Mouse (Mus musculus) stomach, embryonic 16.5 days (tissue): ENCODE results near the gene Fto. TPM values are rescaled to one million over a fixed set of nuclear protein-coding genes. Genes with fewer than 3 reads are reported as not detected.
A peak's percentile ranks its signal among the peaks of the same experiment; 100 is the strongest.

Experiments used
- ATAC-seq: fragments of 200-750 bp; cut with Nextera tagmentation; 2 replicates; pipeline ENCODE4 v1.8.0; 2017; ENCODE audit warnings: moderate number of reproducible peaks, moderate TSS enrichment; ENCODE audit not compliant: insufficient read depth, low FRiP score
- H3K27ac ChIP-seq: fragments of 300-500 bp; sonication (generic); 2 replicates; pipeline ENCODE4 v1.5.1; 2014; ENCODE audit warnings: low read length
- H3K27me3 ChIP-seq: fragments of 300-500 bp; sonication (generic); 2 replicates; pipeline ENCODE4 v1.6.1; 2014; ENCODE audit warnings: low read length, control low read depth, mixed read lengths; ENCODE audit not compliant: control insufficient read depth, insufficient read depth
- H3K36me3 ChIP-seq: fragments of 300-500 bp; sonication (generic); 2 replicates; pipeline ENCODE4 v1.6.1; 2014; ENCODE audit warnings: low read length; ENCODE audit not compliant: control insufficient read depth, insufficient read depth
- H3K4me1 ChIP-seq: fragments of 300-500 bp; sonication (generic); 2 replicates; pipeline ENCODE4 v1.6.1; 2014; ENCODE audit warnings: low read length, control low read depth, mixed read lengths; ENCODE audit not compliant: control insufficient read depth, insufficient read depth
- H3K4me2 ChIP-seq: fragments of 300-500 bp; sonication (generic); 2 replicates; pipeline ENCODE4 v1.6.1; 2014; ENCODE audit warnings: low read depth, low read length, mixed read lengths
- H3K4me3 ChIP-seq: fragments of 300-500 bp; sonication (generic); replicated peaks from 2 replicates; pipeline ENCODE4 v1.5.1; 2014; ENCODE audit warnings: mild to moderate bottlenecking, low read length
- H3K9ac ChIP-seq: fragments of 300-500 bp; sonication (generic); 2 replicates; pipeline ENCODE4 v1.6.1; 2014; ENCODE audit warnings: low read length
- H3K9me3 ChIP-seq: fragments of 300-500 bp; sonication (generic); replicated peaks from 2 replicates; pipeline ENCODE4 v1.6.1; 2016; ENCODE audit warnings: low read length, control low read depth; ENCODE audit not compliant: control insufficient read depth
- WGBS: fragments of 180-500 bp; shearing (Covaris S2); extraction: QIAGEN DNeasy Blood & Tissue Kit; methylation state at CpG from one replicate; pipeline ENCODE4 v1.1.7; 2014; 5-methylcytosine and 5-hydroxymethylcytosine counted together
- polyA plus RNA-seq: library from polyadenylated mRNA; unstranded; fragments of >200 nt; fragmentation: Nextera tagmentation; extraction: Ambion mirVana; gene quantifications from 2 replicates; pipeline ENCODE4 v1.2.1, GENCODE M21; 2015

Fto gene
- polyA plus RNA-seq, 1 experiment from 2014 or later, result 73.4 TPM

DNA sequence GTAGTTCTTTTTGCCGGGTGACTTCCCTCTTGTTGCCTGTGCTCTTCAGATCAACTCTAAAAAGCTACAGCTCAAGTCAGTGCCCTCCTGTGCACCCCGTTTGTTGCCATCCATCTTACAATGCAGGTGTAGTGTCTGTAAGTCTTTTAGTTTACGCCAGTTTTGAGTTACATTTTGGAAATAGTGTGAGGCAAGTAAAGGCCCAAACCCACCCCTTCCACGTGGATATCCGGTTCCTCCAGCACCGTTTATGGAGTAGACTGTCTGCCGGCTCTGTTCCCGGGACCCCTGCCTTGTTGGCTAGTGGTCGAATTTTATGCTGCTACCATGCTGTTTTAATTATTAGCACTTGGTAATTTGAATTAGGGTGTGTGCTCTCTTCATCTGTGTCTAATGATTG is 46.2 kb downstream of the Fto start:
- no peaks in the 10 kb centered on the region for H3K36me3 ChIP-seq
- H3K27me3 ChIP-seq, result no peaks in the 10 kb centered on the region
- no peak overlapping the region for H3K4me2 ChIP-seq
- H3K9me3 ChIP-seq, result no peaks in the 10 kb centered on the region
- no peak overlapping the region for H3K27ac ChIP-seq
- 86% methylated on average over 9 of the region's 9 CpGs for WGBS
- ATAC-seq, result no peak
- no peak overlapping the region for H3K9ac ChIP-seq
- H3K4me1 ChIP-seq, result peaks cover 4% of the 10 kb centered on the region; the same call in 1 of the 2 replicates
- no peak overlapping the region for H3K4me3 ChIP-seq

DNA sequence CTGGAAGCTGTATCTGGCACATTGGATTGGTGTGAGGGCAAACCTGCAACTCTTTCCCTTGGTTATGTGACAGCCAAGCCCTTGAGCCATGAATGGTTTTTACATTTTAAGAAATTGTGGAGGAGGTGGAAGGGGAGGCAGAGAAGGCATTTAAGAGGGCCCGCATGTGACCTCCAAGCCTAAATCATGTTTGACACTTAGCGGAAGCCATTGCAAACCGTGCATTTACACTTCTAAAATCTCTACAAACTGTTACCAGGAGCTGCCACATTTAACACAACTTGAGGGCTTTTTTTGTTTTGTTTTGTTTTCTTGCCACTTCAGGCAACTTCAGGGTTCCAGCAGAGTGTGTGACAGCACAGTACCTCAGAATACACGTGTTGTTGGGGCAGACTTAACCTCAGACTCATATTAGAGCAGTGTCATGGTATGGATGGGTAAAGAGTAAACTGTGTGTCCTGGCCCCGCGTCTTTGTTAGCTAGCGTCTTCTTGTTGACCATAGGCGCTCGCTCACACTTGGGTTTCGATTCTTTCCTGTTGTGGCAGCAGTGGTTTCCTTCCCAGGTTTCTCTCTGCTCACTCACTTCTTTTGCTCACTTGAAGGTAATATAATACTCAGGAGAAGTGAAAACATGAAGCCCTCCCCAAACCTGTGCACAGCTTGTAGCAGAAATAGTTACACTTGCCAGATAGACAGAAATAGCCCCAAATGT is 47.5 kb downstream of the Fto start:
- no peak overlapping the region for H3K4me3 ChIP-seq
- H3K27ac ChIP-seq, result no peak overlapping the region
- no peak overlapping the region for H3K9ac ChIP-seq
- H3K27me3 ChIP-seq, result no peaks in the 10 kb centered on the region
- ATAC-seq, result no peak
- no peaks in the 10 kb centered on the region for H3K36me3 ChIP-seq
- peaks cover 3% of the 10 kb centered on the region; the same call in 1 of the 2 replicates for H3K4me1 ChIP-seq
- no peaks in the 10 kb centered on the region for H3K9me3 ChIP-seq
- no peak overlapping the region for H3K4me2 ChIP-seq
- WGBS, result 78% methylated on average over 10 of the region's 10 CpGs

GRCm38 (mm10) chr8:91363272-91363860 is 50.0 kb downstream of the Fto start:
- ATAC-seq, result no peak
- Histone ChIP-seq H3K9me3 (no peaks in the 10 kb centered on the region), H3K9ac (no peak overlapping the region), H3K36me3 (no peaks in the 10 kb centered on the region), H3K4me2 (no peak overlapping the region), H3K27ac (no peak overlapping the region), H3K4me1 (no peaks in the 10 kb centered on the region; the same call in 1 of the 2 replicates), H3K4me3 (no peak overlapping the region), H3K27me3 (no peaks in the 10 kb centered on the region)
- 90% methylated on average over 10 of the region's 10 CpGs for WGBS

- ATAC-seq, result no peak
These were observed 50.9 kb downstream of the Fto start for GRCm38 (mm10) chr8:91364216-91364615.

DNA sequence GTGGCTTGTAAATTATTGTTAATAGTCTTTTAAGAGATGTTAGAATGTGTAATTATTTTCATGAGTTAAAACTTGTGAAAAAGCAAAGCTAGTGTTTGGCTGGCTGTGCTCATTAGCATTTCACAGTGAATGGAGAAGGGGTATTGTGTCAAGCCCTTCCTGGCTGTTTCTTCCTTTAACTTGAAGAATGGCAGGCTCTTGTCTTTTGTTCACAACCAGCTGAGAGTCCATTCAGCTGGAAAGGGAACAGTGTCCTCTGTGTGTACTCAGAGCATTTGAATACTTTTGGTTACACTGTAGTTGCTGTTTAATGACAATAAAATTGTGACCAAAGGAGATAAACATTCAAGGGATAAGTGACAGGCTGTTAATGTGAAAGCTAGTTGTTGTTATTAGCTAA is 52.5 kb downstream of the Fto start:
- ATAC-seq, result no peak
- H3K9ac ChIP-seq, result no peak overlapping the region
- no peak overlapping the region for H3K4me3 ChIP-seq
- peaks cover 4% of the 10 kb centered on the region; the same call in 1 of the 2 replicates for H3K4me1 ChIP-seq
- H3K36me3 ChIP-seq, result no peaks in the 10 kb centered on the region
- H3K4me2 ChIP-seq, result no peak overlapping the region
- no peaks in the 10 kb centered on the region for H3K27me3 ChIP-seq
- H3K27ac ChIP-seq, result no peak overlapping the region
- no peaks in the 10 kb centered on the region for H3K9me3 ChIP-seq

More at GRCm38 (mm10) chr8:91364216-91364615, 50.9 kb downstream of the Fto start:
- no peak overlapping the region for H3K9ac ChIP-seq
- H3K4me3 ChIP-seq, result no peak overlapping the region
- no peaks in the 10 kb centered on the region for H3K9me3 ChIP-seq
- H3K4me2 ChIP-seq, result no peak overlapping the region
- 89% methylated on average over 6 of the region's 6 CpGs for WGBS
- H3K36me3 ChIP-seq, result no peaks in the 10 kb centered on the region
- no peaks in the 10 kb centered on the region; the same call in 1 of the 2 replicates for H3K4me1 ChIP-seq
- no peak overlapping the region for H3K27ac ChIP-seq
- H3K27me3 ChIP-seq, result no peaks in the 10 kb centered on the region

GRCm38 (mm10) chr8:91370899-91371298 is 57.6 kb downstream of the Fto start:
- H3K36me3 ChIP-seq, result no peaks in the 10 kb centered on the region
- H3K27me3 ChIP-seq, result no peaks in the 10 kb centered on the region
- H3K4me2 ChIP-seq, result peak overlapping the region; percentile 27; the same call in 1 of the 2 replicates
- ATAC-seq, result no peak
- no peak overlapping the region for H3K27ac ChIP-seq
- H3K9ac ChIP-seq, result no peak overlapping the region
- peaks cover 13% of the 10 kb centered on the region for H3K4me1 ChIP-seq
- H3K4me3 ChIP-seq, result no peak overlapping the region
- H3K9me3 ChIP-seq, result no peaks in the 10 kb centered on the region
- WGBS, result 21% methylated on average over 12 of the region's 12 CpGs

DNA sequence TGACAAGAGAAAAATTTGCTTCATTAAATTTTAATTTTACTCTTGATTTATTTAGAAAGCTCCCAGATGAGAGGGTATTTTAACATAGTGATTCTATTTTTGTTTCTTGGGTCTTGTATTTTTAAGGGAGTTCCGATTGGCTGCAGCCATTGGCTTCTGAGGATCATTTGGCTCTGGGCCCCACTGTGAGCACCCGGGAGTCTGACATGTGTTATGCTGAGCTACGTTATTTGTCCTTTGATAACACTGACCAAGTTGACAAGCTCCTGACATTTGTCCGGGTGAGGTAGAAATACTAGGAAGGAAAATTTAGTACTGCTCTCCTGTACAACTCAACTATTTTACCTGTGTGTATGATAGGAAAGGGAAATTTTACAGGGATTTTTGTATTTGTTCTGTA is 58.7 kb downstream of the Fto start:
- Histone ChIP-seq H3K4me2 (no peak overlapping the region), H3K4me1 (peaks cover 23% of the 10 kb centered on the region), H3K36me3 (no peaks in the 10 kb centered on the region), H3K9me3 (no peaks in the 10 kb centered on the region), H3K27me3 (no peaks in the 10 kb centered on the region), H3K27ac (no peak overlapping the region), H3K4me3 (no peak overlapping the region), H3K9ac (no peak overlapping the region)
- no peak for ATAC-seq
- 38% methylated on average over 4 of the region's 4 CpGs for WGBS

DNA sequence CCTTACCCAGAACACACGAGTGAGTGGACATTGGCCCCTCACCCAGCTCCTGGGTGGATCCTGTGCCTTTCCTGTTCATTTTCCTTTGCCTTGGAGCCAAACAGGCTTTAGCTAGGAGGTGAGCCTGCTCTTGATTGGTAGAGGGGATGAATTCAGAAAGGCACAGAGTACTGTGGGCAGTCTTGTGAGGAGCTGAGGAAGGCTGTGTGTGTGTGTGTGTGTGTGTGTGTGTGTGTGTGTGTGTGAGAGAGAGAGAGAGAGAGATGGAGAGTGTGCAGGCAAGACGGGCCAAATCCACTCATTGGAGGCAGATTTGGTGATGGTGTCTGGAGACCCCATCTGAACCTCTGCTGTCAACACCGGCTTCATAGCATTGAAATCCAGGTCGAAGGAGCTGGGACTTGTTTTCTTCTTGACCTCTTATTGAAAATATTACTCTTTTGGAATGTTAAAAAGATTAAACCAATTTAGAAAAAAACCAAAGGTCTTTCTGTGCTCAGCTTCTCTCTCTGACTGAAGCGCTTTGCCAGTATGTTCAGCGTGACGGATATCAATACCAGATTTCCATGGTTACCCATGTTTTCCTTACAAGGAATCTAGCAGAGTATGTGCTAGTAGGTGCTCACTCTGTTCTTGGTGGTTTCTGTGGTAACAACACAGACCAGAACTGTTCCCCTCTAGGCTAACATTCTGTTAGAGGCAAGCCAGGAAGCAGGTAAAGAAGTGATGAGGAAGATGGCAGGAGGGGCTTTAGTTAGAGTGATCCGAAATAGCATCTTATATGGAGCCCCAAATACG is 59.7 kb downstream of the Fto start:
- no peak overlapping the region for H3K4me2 ChIP-seq
- no peaks in the 10 kb centered on the region for H3K27me3 ChIP-seq
- no peak for ATAC-seq
- no peaks in the 10 kb centered on the region for H3K36me3 ChIP-seq
- WGBS, result 86% methylated on average over 9 of the region's 9 CpGs
- H3K27ac ChIP-seq, result no peak overlapping the region
- H3K9ac ChIP-seq, result no peak overlapping the region
- peaks cover 31% of the 10 kb centered on the region for H3K4me1 ChIP-seq
- H3K9me3 ChIP-seq, result no peaks in the 10 kb centered on the region
- no peak overlapping the region for H3K4me3 ChIP-seq
